Mouse (Mus musculus): ENCODE results near the gene Pacrg. TPM values are rescaled to one million over a fixed set of nuclear protein-coding genes. Genes with fewer than 3 reads are reported as not detected.

Gene Pacrg
- total and polyA plus RNA-seq, 2 experiments from 2014 or later = 6.2 to 20.7 TPM

GRCm38 (mm10) chr17:10488873-10489272, 351.2 kb downstream of the Pacrg start:
- no peak for ATAC-seq
- H3K36me3 ChIP-seq (ENCODE audit: insufficient read depth) = no peaks in the 10 kb centered on the region
- H3K9ac ChIP-seq = no peak overlapping the region
- H3K4me1 ChIP-seq (ENCODE audit: insufficient read depth) = peaks cover 5% of the 10 kb centered on the region; the same call in 1 of the 2 replicates
- no peak overlapping the region for H3K4me2 ChIP-seq (ENCODE audit: low read depth)
- no peaks in the 10 kb centered on the region for H3K9me3 ChIP-seq (ENCODE audit: low read length)
- no peak for TF ChIP-seq CTCF (IDR thresholded peaks at IDR 0.05; ENCODE audit: low read depth)
- H3K4me3 ChIP-seq (ENCODE audit: low read depth, low read length) = no peak overlapping the region
- H3K27me3 ChIP-seq (ENCODE audit: insufficient read depth, low read length) = no peaks in the 10 kb centered on the region
- DNase-seq = no peak
- 60% methylated on average over 2 of the region's 2 CpGs for WGBS
- no peak overlapping the region for H3K27ac ChIP-seq (ENCODE audit: low read depth, low read length)

GRCm38 (mm10) chr17:10483945-10484546, 356.1 kb downstream of the Pacrg start:
- Histone ChIP-seq H3K36me3 (ENCODE audit: insufficient read depth) (no peaks in the 10 kb centered on the region), H3K4me1 (ENCODE audit: insufficient read depth) (peaks cover 3% of the 10 kb centered on the region; the same call in 1 of the 2 replicates), H3K27ac (ENCODE audit: low read depth, low read length) (no peak overlapping the region), H3K9me3 (ENCODE audit: low read length) (no peaks in the 10 kb centered on the region), H3K27me3 (ENCODE audit: insufficient read depth, low read length) (no peaks in the 10 kb centered on the region), H3K9ac (no peak overlapping the region), H3K4me2 (ENCODE audit: low read depth) (no peak overlapping the region), H3K4me3 (ENCODE audit: low read depth, low read length) (no peak overlapping the region)
- 35% methylated on average over 6 of the region's 6 CpGs for WGBS
- ATAC-seq (peak; percentile 62), DNase-seq (no peak)
- no peak for TF ChIP-seq CTCF (IDR thresholded peaks at IDR 0.05; ENCODE audit: low read depth)

DNA sequence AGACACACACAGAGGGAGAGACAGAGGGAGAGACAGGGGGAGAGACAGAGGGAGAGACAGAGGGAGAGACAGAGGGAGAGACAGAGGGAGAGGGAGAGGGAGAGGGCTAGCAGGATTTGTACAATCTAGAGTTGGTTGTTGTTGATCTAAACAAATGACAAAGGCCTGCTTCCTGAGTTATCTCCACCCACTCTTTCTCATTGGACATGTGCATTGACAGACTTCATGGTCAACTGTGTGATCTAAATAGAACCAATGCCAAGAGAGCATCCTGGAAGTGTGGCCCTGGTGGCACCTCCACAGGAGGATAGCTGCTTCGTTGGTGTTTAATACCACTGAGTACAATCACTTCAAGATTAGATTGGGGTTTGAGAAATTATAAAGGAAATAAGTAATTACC, 359.0 kb downstream of the Pacrg start:
- Histone ChIP-seq H3K36me3 (ENCODE audit: insufficient read depth) (no peaks in the 10 kb centered on the region), H3K4me3 (ENCODE audit: low read depth, low read length) (no peak overlapping the region), H3K9me3 (ENCODE audit: low read length) (no peaks in the 10 kb centered on the region), H3K4me2 (ENCODE audit: low read depth) (no peak overlapping the region), H3K4me1 (ENCODE audit: insufficient read depth) (peaks cover 3% of the 10 kb centered on the region; the same call in 1 of the 2 replicates), H3K27me3 (ENCODE audit: insufficient read depth, low read length) (no peaks in the 10 kb centered on the region), H3K27ac (ENCODE audit: low read depth, low read length) (no peak overlapping the region), H3K9ac (no peak overlapping the region)
- ATAC-seq (no peak), DNase-seq (no peak)
- 94% methylated on average over 1 of the region's 1 CpGs for WGBS
- no peak for TF ChIP-seq CTCF (IDR thresholded peaks at IDR 0.05; ENCODE audit: low read depth)

DNA sequence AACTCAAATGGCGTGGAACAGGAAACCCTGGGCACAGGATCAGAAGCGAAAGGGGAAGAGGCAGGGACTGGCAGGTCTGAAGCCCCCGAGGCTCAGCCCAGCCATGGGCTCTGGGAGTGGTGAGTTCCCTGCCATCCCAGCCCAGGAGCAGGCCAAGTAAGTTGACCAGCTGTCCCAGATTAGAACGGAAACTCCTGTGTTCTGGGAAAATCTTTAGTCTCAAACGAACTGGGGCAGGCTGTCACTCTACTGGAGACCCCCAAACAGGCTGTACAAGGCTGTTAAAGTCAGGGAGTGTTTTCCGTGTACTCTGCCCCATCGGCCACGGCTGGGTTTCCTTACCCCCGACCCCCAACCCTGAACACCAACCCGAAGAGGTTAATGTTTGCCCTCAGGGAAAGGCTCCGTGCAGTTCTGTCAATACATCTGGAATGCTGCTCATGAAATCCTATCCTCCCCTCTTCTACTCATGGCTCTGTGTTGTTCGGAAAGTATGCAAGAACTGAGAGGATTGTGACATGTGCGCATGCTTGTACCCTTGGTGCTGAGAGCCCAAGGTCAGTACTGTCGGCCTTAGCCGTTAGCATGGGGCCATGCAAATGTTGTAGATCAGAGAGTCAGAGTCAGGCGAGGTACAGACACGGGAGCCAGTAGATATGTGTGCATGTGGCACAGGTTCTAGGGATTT, 360.9 kb downstream of the Pacrg start:
- TF ChIP-seq CTCF (IDR thresholded peaks at IDR 0.05; ENCODE audit: low read depth) = no peak

GRCm38 (mm10) chr17:10478377-10478776, 361.7 kb downstream of the Pacrg start:
- no peak overlapping the region for H3K4me2 ChIP-seq (ENCODE audit: low read depth)
- no peaks in the 10 kb centered on the region for H3K9me3 ChIP-seq (ENCODE audit: low read length)
- DNase-seq (no peak), ATAC-seq (no peak)
- 70% methylated on average over 3 of the region's 3 CpGs for WGBS
- H3K27ac ChIP-seq (ENCODE audit: low read depth, low read length) = no peak overlapping the region
- no peaks in the 10 kb centered on the region for H3K36me3 ChIP-seq (ENCODE audit: insufficient read depth)
- H3K27me3 ChIP-seq (ENCODE audit: insufficient read depth, low read length) = no peaks in the 10 kb centered on the region
- no peak overlapping the region for H3K4me3 ChIP-seq (ENCODE audit: low read depth, low read length)
- no peaks in the 10 kb centered on the region for H3K4me1 ChIP-seq (ENCODE audit: insufficient read depth)
- H3K9ac ChIP-seq = no peak overlapping the region
- TF ChIP-seq CTCF (IDR thresholded peaks at IDR 0.05; ENCODE audit: low read depth) = no peak

More for the DNA sequence above, 360.9 kb downstream of the Pacrg start:
- 81% methylated on average over 17 of the region's 17 CpGs for WGBS
- no peak overlapping the region for H3K4me3 ChIP-seq (ENCODE audit: low read depth, low read length)
- H3K27ac ChIP-seq (ENCODE audit: low read depth, low read length) = no peak overlapping the region
- ATAC-seq = no peak
- H3K4me1 ChIP-seq (ENCODE audit: insufficient read depth) = no peaks in the 10 kb centered on the region
- no peaks in the 10 kb centered on the region for H3K9me3 ChIP-seq (ENCODE audit: low read length)
- no peaks in the 10 kb centered on the region for H3K36me3 ChIP-seq (ENCODE audit: insufficient read depth)
- H3K9ac ChIP-seq = no peak overlapping the region
- no peak overlapping the region for H3K4me2 ChIP-seq (ENCODE audit: low read depth)
- H3K27me3 ChIP-seq (ENCODE audit: insufficient read depth, low read length) = no peaks in the 10 kb centered on the region
- DNase-seq = no peak

DNA sequence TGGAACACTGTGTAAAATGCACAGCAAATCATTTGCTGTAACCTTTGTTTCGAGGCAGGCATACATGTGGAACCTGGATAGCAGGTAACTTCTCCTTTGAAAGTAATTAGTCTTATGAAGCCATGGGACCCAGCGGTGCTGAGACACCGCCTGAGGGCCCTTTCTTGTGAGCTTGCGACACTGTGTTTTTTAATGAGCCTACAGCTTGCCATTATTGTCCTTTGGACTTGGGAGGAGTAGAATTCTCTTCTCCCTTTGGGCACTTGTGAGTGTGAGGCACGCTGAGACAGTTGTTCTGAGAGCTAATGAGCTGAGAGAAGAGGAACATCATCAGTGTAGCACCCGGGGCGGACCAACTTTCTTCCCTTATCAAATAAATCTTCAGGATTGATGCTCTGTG, 363.3 kb downstream of the Pacrg start:
- no peak for TF ChIP-seq CTCF (IDR thresholded peaks at IDR 0.05; ENCODE audit: low read depth)
- DNase-seq (no peak), ATAC-seq (no peak)
- H3K4me3 ChIP-seq (ENCODE audit: low read depth, low read length) = no peak overlapping the region
- H3K36me3 ChIP-seq (ENCODE audit: insufficient read depth) = no peaks in the 10 kb centered on the region
- no peak overlapping the region for H3K9ac ChIP-seq
- WGBS = 53% methylated on average over 7 of the region's 7 CpGs
- no peaks in the 10 kb centered on the region for H3K4me1 ChIP-seq (ENCODE audit: insufficient read depth)
- H3K4me2 ChIP-seq (ENCODE audit: low read depth) = no peak overlapping the region
- H3K27me3 ChIP-seq (ENCODE audit: insufficient read depth, low read length) = no peaks in the 10 kb centered on the region
- no peak overlapping the region for H3K27ac ChIP-seq (ENCODE audit: low read depth, low read length)
- no peaks in the 10 kb centered on the region for H3K9me3 ChIP-seq (ENCODE audit: low read length)

DNA sequence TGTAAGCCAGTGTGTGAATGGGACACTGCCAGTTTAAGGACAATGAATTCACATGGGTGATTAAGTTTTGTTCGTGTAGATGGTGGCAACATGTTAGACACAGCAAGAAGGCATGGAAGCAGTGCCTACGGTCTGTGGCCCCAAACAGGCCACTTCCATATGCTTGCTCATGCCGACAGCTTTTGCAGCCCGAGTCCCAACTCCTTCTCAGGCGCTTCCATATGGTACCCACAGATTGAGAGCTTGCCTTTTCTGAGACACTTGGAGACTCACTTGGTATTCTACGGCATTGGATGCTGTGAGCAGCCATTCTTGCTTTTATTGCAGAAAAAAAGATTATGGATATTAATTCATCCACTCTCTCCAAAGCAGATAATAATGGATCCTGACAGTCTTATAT, 365.1 kb downstream of the Pacrg start:
- H3K4me3 ChIP-seq (ENCODE audit: low read depth, low read length) = no peak overlapping the region
- no peak overlapping the region for H3K4me2 ChIP-seq (ENCODE audit: low read depth)
- DNase-seq = peak; percentile 64
- ATAC-seq = peak; percentile 67
- no peak for TF ChIP-seq CTCF (IDR thresholded peaks at IDR 0.05; ENCODE audit: low read depth)
- H3K4me1 ChIP-seq (ENCODE audit: insufficient read depth) = no peaks in the 10 kb centered on the region
- H3K27me3 ChIP-seq (ENCODE audit: insufficient read depth, low read length) = no peaks in the 10 kb centered on the region
- WGBS = 66% methylated on average over 6 of the region's 6 CpGs
- no peaks in the 10 kb centered on the region for H3K36me3 ChIP-seq (ENCODE audit: insufficient read depth)
- no peak overlapping the region for H3K27ac ChIP-seq (ENCODE audit: low read depth, low read length)
- no peaks in the 10 kb centered on the region for H3K9me3 ChIP-seq (ENCODE audit: low read length)
- no peak overlapping the region for H3K9ac ChIP-seq

Data from forebrain, postnatal 0 days (tissue).